Mouse (Mus musculus) liver, postnatal 0 days (tissue): Measurements from ENCODE around the gene Fnbp4. TPM values are rescaled to one million over a fixed set of nuclear protein-coding genes. Genes with fewer than 3 reads are reported as not detected.
A peak's percentile ranks its signal among the peaks of the same experiment; 100 is the strongest.

Experiments used
- ATAC-seq: fragments of 200-750 bp; cut with Nextera tagmentation; 2 replicates; pipeline ENCODE4 v1.8.0; 2017; ENCODE audit warnings: mild to moderate bottlenecking, moderate library complexity
- DNase-seq: peaks from one replicate; pipeline ENCODE4 v3.0.0-alpha.2; 2016
- H3K27ac ChIP-seq: fragments of 300-500 bp; sonication (generic); 2 replicates; pipeline ENCODE4 v1.5.1; 2014; ENCODE audit warnings: antibody characterized with exemption, moderate library complexity, mild to moderate bottlenecking, low read depth
- H3K27me3 ChIP-seq: fragments of 300-500 bp; sonication (generic); 2 replicates; pipeline ENCODE4 v1.6.1; 2014; ENCODE audit warnings: low read length, control low read depth, mixed read lengths; ENCODE audit not compliant: insufficient read depth
- H3K36me3 ChIP-seq: fragments of 300-500 bp; sonication (generic); replicated peaks from 2 replicates; pipeline ENCODE4 v1.6.1; 2014; ENCODE audit warnings: mild to moderate bottlenecking, control low read depth, low read length, moderate library complexity, mixed read lengths; ENCODE audit not compliant: insufficient read depth
- H3K4me1 ChIP-seq: fragments of 300-500 bp; sonication (generic); 2 replicates; pipeline ENCODE4 v1.6.1; 2014; ENCODE audit warnings: antibody characterized with exemption, mild to moderate bottlenecking, control low read depth; ENCODE audit not compliant: insufficient read depth
- H3K4me2 ChIP-seq: fragments of 300-500 bp; sonication (generic); 2 replicates; pipeline ENCODE4 v1.6.1; 2014; ENCODE audit warnings: low read depth, mild to moderate bottlenecking, low read length, moderate library complexity, mixed read lengths
- H3K4me3 ChIP-seq: fragments of 300-500 bp; sonication (generic); 2 replicates; pipeline ENCODE4 v1.5.1; 2014; ENCODE audit warnings: low read depth, low read length
- H3K9ac ChIP-seq: fragments of 300-500 bp; sonication (generic); replicated peaks from 2 replicates; pipeline ENCODE4 v1.6.1; 2014; ENCODE audit warnings: mild to moderate bottlenecking, moderate library complexity
- H3K9me3 ChIP-seq: fragments of 300-500 bp; sonication (generic); 2 replicates; pipeline ENCODE4 v1.6.1; 2016; ENCODE audit warnings: mild to moderate bottlenecking, control low read depth, low read length, mixed read lengths
- CTCF ChIP-seq: sonication (generic); IDR thresholded peaks from 2 replicates; pipeline ENCODE4 v1.5.1; 2016; ENCODE audit warnings: antibody characterized with exemption, low read depth
- EP300 ChIP-seq: IDR thresholded peaks from 2 replicates; pipeline ENCODE4 v1.6.1; 2016; ENCODE audit warnings: antibody characterized with exemption, low read depth, mild to moderate bottlenecking
- WGBS: fragments of 180-500 bp; shearing (Covaris S2); extraction: QIAGEN DNeasy Blood & Tissue Kit; methylation state at CpG from one replicate; pipeline ENCODE4 v1.1.7; 2014; ENCODE audit not compliant: insufficient replicate concordance; 5-methylcytosine and 5-hydroxymethylcytosine counted together
- polyA plus RNA-seq: library from polyadenylated mRNA; unstranded; fragments of >200 nt; fragmentation: Nextera tagmentation; extraction: Ambion mirVana; gene quantifications from 2 replicates; pipeline ENCODE4 v1.2.1, GENCODE M21; 2015

Fnbp4 gene
- polyA plus RNA-seq, 1 experiment from 2014 or later: 16.8 TPM

DNA sequence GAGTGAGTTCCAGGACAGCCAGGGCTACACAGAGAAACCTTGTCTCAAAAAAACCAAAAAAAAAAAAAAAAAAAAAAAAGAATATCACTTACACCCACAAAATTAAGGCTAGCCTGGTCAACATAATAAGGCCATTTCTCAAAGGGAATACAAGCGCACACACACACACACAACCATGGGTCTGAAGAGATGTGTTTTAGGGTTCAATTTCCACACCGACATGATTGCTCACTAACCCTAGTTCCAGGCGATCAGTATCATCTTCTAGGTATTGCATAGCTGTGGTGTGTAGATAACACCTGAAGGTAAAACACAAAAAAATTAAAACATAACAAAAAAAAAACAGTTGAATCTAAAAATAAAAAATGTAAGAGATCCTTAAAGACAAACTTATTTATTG, 18.4 kb upstream of the Fnbp4 start:
- H3K9me3 ChIP-seq: no peaks in the 10 kb centered on the region
- H3K4me1 ChIP-seq: no peaks in the 10 kb centered on the region
- no peaks in the 10 kb centered on the region for H3K27me3 ChIP-seq
- DNase-seq: no peak
- peaks cover 77% of the 10 kb centered on the region for H3K36me3 ChIP-seq
- TF ChIP-seq CTCF (no peak), EP300 (no peak)
- no peak overlapping the region for H3K4me2 ChIP-seq
- ATAC-seq: no peak
- H3K9ac ChIP-seq: no peak overlapping the region
- 82% methylated on average over 3 of the region's 3 CpGs for WGBS
- H3K4me3 ChIP-seq: no peak overlapping the region
- no peak overlapping the region for H3K27ac ChIP-seq

GRCm38 (mm10) chr2:90735326-90735725, 9.8 kb upstream of the Fnbp4 start:
- Histone ChIP-seq H3K9ac (no peak overlapping the region), H3K4me3 (no peak overlapping the region), H3K9me3 (no peaks in the 10 kb centered on the region), H3K4me1 (no peaks in the 10 kb centered on the region), H3K27ac (no peak overlapping the region), H3K4me2 (no peak overlapping the region), H3K36me3 (peaks cover 62% of the 10 kb centered on the region), H3K27me3 (no peaks in the 10 kb centered on the region)
- 94% methylated on average over 11 of the region's 11 CpGs for WGBS
- no peak for TF ChIP-seq CTCF
- no peak for TF ChIP-seq EP300
- ATAC-seq (no peak), DNase-seq (no peak)

DNA sequence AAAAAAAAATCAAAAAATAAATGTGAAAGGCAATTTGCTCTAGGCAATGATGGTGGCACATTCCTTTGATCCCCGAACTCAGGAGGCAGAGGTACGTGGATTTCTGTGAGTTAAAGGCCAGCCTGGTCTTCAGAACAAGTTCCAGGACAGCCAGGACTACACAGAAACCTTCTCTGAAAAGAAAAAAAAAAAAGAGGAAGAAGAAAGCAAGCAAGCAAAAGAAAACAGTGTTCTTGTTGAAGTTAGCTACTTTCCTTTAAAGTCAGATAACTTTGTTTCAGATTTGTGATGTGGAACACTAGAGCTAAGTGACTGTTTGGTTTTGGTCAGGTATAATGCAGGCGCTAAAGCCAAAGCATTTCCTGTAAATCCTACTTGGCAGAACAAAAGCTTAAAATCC, 6.4 kb upstream of the Fnbp4 start:
- TF ChIP-seq EP300: no peak
- TF ChIP-seq CTCF: no peak
- no peak overlapping the region for H3K4me2 ChIP-seq
- no peaks in the 10 kb centered on the region for H3K27me3 ChIP-seq
- no peaks in the 10 kb centered on the region for H3K9me3 ChIP-seq
- WGBS: 87% methylated on average over 3 of the region's 3 CpGs
- H3K27ac ChIP-seq: no peak overlapping the region
- no peak overlapping the region for H3K9ac ChIP-seq
- DNase-seq: no peak
- no peak for ATAC-seq
- H3K4me3 ChIP-seq: no peak overlapping the region
- peaks cover 32% of the 10 kb centered on the region for H3K36me3 ChIP-seq
- H3K4me1 ChIP-seq: no peaks in the 10 kb centered on the region

DNA sequence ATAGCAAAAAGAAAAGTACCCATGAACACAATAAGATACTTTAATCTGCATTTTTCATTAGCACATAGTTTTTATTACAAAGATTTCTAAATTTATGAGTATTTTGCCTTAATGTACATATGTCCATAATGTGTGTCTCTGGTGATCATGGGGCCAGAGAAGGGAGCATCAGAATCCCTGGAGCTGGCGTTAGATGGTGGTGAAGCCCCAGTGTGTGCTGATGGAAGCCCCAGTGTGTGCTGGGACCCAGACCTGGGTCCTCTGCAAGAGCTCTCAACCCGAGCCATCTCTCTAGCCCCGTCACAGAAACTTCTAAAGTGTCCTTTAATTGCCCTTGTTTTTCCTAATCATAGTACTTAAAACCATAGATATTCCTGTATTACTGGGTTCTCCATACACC, 5.8 kb upstream of the Fnbp4 start:
- Histone ChIP-seq H3K4me1 (peaks cover 2% of the 10 kb centered on the region; the same call in 1 of the 2 replicates), H3K4me3 (no peak overlapping the region), H3K9me3 (no peaks in the 10 kb centered on the region), H3K27ac (no peak overlapping the region), H3K9ac (no peak overlapping the region), H3K36me3 (peaks cover 30% of the 10 kb centered on the region), H3K27me3 (no peaks in the 10 kb centered on the region), H3K4me2 (no peak overlapping the region)
- TF ChIP-seq EP300: no peak
- TF ChIP-seq CTCF: no peak
- DNase-seq: no peak
- WGBS: 90% methylated on average over 3 of the region's 3 CpGs
- ATAC-seq: no peak

- Histone ChIP-seq H3K27ac (no peak overlapping the region), H3K4me2 (no peak overlapping the region), H3K4me1 (peaks cover 7% of the 10 kb centered on the region; the same call in 1 of the 2 replicates), H3K36me3 (peaks cover 24% of the 10 kb centered on the region), H3K9ac (no peak overlapping the region), H3K9me3 (no peaks in the 10 kb centered on the region), H3K27me3 (no peaks in the 10 kb centered on the region), H3K4me3 (no peak overlapping the region)
- no peak for ATAC-seq
- 84% methylated on average over 5 of the region's 5 CpGs for WGBS
- no peak for DNase-seq
- TF ChIP-seq EP300: no peak
- no peak for TF ChIP-seq CTCF
These were observed 5.2 kb upstream of the Fnbp4 start for GRCm38 (mm10) chr2:90739921-90740320.

- ATAC-seq: no peak
- TF ChIP-seq EP300 (no peak), CTCF (no peak)
- peak overlapping the region; percentile 49 for H3K9ac ChIP-seq
These were observed 701 bp upstream of the Fnbp4 start for GRCm38 (mm10) chr2:90744285-90745052.

More at GRCm38 (mm10) chr2:90744285-90745052, 701 bp upstream of the Fnbp4 start:
- H3K9me3 ChIP-seq: no peaks in the 10 kb centered on the region
- peaks cover 22% of the 10 kb centered on the region for H3K4me1 ChIP-seq
- peak overlapping the region; percentile 87 for H3K27ac ChIP-seq
- peak overlapping the region; percentile 80 for H3K4me2 ChIP-seq
- DNase-seq: no peak
- no peaks in the 10 kb centered on the region for H3K27me3 ChIP-seq
- WGBS: 57% methylated on average over 12 of the region's 12 CpGs
- peak overlapping the region; percentile 84 for H3K4me3 ChIP-seq
- peaks cover 12% of the 10 kb centered on the region; the same call in 1 of the 2 replicates for H3K36me3 ChIP-seq
